Mouse (Mus musculus) brown adipose tissue, adult 24 weeks (tissue): ENCODE data around the gene Kctd15. TPM values are rescaled to one million over a fixed set of nuclear protein-coding genes. Genes with fewer than 3 reads are reported as not detected.

Experiments
- H3K27ac ChIP-seq: fragments of 200-500 bp; replicated peaks from 2 replicates; pipeline ENCODE4 v1.5.1; 2012; ENCODE audit warnings: low read depth, mild to moderate bottlenecking, low read length
- H3K4me1 ChIP-seq: fragments of 200-500 bp; 2 replicates; pipeline ENCODE4 v1.6.1; 2012; ENCODE audit warnings: low read length, mixed read lengths; ENCODE audit not compliant: control insufficient read depth, insufficient read depth, insufficient read length
- H3K4me3 ChIP-seq: fragments of 200-500 bp; 2 replicates; pipeline ENCODE4 v1.5.1; 2012; ENCODE audit warnings: low read depth, mild to moderate bottlenecking, low read length, moderate library complexity; ENCODE audit not compliant: insufficient read depth
- polyA plus RNA-seq: library from polyadenylated mRNA; stranded (reverse); fragments of >200 nt; gene quantifications from 2 replicates; pipeline ENCODE4 v1.2.4, GENCODE M21; 2012; ENCODE audit not compliant: missing spikeins, insufficient read depth, insufficient read length

Kctd15 gene
- polyA plus RNA-seq, 1 experiment = 14.0 TPM

DNA sequence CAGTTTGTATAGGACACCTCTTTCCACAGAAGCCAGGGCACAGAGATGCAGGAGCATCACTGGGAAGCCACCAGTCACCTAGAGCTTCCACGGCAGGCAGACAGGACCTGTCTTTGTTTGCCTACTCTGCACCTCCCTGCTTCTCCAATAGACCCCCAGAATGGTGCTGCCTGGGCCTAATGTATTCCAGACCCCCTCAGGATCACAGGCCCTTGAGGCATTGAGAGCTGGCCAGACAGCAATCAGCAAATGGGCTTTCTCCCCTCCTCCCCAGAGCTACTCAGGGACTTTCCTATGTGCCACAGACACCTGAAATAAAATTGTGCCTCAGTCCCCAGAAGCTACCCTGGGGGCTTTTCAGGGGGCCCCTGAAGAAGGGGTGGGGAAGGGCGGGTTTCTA lies 5.2 kb downstream of the Kctd15 start:
- Histone ChIP-seq H3K4me3 (no peak overlapping the region), H3K4me1 (no peaks in the 10 kb centered on the region; the same call in 1 of the 2 replicates), H3K27ac (no peak overlapping the region)

DNA sequence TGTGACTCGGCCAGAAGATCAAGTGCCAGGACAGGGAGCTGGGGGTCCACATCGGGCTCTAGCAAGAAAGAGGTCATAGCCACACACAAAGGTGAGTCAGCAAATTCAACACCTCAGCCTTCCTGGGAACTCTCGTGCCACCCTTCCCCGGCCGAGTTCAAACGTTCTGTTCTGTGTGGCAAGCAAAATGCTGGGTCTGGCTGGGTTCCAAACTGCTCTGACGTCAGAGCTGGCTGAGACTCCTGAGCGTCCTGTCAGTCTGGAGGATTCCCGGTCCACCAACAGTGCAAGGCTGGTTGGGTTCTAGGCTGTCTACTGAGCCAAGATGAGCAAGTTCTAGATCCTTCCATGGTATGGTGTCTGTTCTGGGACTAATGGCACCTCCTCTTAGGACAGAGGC lies 9.5 kb downstream of the Kctd15 start:
- H3K4me3 ChIP-seq = no peak overlapping the region
- H3K4me1 ChIP-seq = no peaks in the 10 kb centered on the region; the same call in 1 of the 2 replicates
- H3K27ac ChIP-seq = peak overlapping the region; percentile 51

DNA sequence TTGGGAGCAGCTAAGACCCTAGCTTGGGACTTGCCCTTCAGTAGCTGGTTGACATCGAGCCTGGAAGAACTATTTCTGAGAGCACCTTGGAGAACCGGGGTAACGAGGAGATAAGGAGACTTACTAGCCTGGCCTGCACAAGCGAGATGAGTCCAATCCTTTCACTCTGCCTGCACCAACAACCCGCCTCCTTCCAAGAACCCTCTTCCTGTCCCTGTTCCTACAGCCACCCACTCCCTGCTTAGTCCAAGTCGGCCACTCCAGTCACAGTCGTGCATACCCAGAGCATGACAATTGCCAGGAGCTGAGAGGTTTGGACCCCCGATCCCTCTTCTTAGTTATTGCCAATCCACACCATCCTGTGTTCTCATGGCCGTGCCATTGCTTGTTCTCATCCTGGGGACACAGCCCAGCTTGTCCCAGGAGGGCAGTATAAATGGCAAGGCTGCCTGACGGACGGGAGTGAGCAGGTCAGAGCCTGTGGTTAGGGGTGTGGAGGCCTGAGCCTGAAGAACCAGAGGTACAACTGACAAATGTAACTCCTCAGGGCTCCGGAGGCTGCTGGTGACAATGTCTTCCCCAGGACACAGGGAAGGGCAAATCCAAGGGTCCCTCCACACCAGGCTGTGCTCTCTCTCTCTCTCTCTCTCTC lies 10.3 kb downstream of the Kctd15 start:
- H3K27ac ChIP-seq = peak overlapping the region; percentile 51; the same call in 1 of the 2 replicates
- H3K4me1 ChIP-seq = no peaks in the 10 kb centered on the region; the same call in 1 of the 2 replicates
- H3K4me3 ChIP-seq = no peak overlapping the region

DNA sequence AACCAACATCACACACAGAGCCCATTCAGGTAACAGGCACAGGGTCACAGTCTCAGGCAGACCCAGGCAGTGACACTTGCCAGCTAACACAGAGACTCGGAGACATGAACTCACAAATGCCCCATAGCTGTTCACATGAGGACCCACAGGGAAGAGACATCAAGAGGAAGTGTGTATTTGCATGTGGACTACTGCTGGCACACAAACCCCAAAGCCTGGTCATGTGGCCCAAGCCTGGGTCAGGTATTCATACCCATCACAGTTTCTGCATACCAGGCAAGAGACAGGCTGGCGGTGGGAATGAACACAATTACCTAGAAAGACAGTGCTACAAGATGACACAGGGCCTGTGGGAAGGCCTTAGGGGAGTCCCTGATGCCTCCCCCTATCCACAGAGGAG lies 10.9 kb downstream of the Kctd15 start:
- Histone ChIP-seq H3K4me1 (no peaks in the 10 kb centered on the region; the same call in 1 of the 2 replicates), H3K4me3 (no peak overlapping the region), H3K27ac (no peak overlapping the region)

DNA sequence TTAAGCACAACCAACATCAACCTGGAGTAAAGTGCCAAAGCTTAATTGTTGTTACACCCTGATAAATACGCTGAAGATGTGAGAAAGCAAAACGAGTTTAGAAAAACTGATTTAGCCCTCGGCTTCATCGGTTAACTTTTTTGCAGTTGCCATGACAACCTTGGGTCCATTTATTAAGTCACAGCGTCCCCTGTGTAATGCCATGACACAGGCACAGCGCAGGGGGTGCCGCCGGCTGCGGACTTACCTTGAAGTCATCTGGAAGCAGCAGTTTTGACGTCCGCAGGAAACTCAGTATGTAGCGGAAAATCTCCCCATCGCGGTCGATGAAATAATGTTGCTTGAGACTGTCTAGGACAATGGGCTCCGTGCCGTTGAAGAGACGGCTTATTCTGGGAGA lies 11.9 kb downstream of the Kctd15 start:
- H3K4me1 ChIP-seq = no peaks in the 10 kb centered on the region; the same call in 1 of the 2 replicates
- no peak overlapping the region for H3K4me3 ChIP-seq
- H3K27ac ChIP-seq = no peak overlapping the region

DNA sequence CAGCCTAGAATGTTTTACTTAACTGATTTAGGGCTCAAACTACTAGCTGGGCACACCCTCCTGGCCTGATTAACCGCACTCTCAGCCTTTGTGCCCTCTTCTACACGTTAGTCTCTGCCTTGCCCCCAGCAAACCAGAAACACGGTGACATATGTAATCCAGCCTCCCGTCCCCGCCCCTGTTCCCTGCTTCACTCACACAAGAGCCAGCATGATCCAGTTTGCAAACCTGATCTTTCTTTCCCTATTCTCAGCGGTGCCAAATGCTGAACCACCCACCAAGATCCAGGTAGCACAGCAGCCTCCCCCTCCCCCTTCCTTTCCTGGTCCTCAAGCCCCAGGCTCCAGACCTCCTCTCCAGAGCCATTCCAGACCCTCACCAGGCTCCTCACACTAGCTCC lies 13.2 kb downstream of the Kctd15 start:
- Histone ChIP-seq H3K4me3 (no peak overlapping the region), H3K27ac (no peak overlapping the region), H3K4me1 (no peaks in the 10 kb centered on the region; the same call in 1 of the 2 replicates)

DNA sequence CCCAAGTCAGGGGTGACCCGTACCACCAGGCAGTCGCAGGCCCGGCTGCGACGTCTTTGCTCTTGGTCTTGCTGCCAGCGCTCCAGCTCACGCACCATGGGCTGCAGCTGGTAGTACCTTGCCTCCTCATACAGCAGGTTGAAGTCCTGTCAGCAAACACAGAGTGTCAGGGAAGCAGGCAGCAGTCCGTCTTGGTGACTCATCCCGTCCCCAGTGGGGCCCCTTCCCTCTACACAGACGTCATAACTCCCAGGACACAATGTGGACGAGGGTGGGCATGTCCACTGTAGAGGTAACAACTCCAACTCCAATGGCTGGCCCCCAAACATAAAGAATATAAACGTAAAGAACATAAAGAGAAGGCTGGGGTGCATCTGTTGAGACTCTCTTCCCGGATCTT lies 14.6 kb downstream of the Kctd15 start:
- H3K4me3 ChIP-seq = no peak overlapping the region
- H3K27ac ChIP-seq = no peak overlapping the region
- no peaks in the 10 kb centered on the region; the same call in 1 of the 2 replicates for H3K4me1 ChIP-seq

DNA sequence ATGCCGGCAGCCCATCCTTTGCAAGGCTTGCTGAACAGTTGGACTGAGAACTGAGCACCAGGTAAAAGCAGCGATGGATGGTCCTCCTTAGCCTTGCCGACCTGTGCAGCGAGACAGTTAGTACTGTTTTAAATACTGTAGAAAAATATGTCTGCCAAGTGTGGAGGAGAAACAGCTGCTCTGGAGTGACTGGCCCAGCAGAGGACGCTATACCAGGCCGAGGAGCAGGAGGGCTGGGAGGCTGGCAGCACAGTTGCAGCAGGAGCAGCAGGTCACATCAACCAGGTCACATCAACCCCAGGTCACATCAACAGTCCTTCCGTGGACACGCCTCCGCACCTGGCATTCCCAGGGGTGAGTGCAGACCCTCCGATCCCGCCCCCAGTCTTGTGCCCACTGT lies 16.7 kb downstream of the Kctd15 start:
- H3K4me3 ChIP-seq = no peak overlapping the region
- H3K4me1 ChIP-seq = no peaks in the 10 kb centered on the region
- no peak overlapping the region for H3K27ac ChIP-seq

DNA sequence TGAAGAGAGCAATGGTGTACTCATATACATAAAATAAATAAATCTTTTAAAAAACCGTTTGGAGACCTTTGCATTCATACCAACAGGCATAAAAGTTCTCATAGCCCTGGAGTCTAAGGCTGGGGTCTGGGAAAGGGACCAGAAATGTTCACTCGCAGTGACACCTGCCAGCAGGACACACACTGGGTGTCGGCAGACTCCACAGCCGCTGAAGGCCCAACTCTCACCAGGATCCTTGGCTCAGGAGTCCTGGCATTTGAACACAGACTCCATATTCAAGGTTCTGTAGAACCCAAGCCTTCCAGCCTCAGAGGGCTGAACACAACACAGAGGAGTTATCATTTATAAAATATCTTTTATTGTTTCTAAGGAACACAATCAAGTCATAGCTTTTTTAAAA lies 19.9 kb downstream of the Kctd15 start:
- no peak overlapping the region for H3K27ac ChIP-seq
- no peaks in the 10 kb centered on the region for H3K4me1 ChIP-seq
- H3K4me3 ChIP-seq = no peak overlapping the region

DNA sequence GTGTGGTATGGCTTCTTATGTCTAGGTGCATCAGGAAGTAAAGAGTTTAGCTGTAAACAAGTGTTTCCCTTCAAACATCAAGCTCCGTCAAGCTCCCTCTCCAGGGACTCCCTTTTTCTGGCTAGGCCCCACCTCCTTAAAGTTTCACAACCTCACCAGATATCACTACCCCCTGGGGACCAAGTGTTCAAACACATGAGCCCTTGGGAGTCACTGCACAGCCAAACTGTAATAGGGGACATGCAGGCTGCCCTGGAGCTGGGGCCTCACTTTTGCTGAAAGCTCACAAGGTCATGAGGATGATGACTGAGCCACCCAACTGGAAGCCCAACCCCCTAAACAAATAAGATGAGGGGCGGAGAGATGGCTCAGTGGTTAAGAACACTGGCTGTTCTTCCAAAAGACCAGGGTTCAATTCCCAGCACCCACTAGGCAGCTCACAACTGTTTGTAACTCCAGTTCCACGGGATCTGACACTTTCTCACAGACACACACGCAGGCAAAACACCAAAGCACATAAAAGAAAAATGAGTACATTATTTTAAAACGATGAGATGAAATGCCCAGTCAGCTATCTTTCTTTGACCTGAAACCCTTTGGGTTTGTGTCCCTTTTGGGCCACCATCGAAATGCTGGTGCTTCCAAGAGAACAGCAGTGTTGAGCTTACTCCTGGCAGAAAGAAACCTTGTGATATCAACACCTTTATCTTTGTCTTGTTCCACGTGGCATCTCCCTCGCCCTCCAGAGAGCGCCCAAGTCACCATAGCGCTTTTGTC lies 23.4 kb downstream of the Kctd15 start:
- no peak overlapping the region for H3K27ac ChIP-seq
- H3K4me3 ChIP-seq = no peak overlapping the region
- no peaks in the 10 kb centered on the region; the same call in 1 of the 2 replicates for H3K4me1 ChIP-seq

DNA sequence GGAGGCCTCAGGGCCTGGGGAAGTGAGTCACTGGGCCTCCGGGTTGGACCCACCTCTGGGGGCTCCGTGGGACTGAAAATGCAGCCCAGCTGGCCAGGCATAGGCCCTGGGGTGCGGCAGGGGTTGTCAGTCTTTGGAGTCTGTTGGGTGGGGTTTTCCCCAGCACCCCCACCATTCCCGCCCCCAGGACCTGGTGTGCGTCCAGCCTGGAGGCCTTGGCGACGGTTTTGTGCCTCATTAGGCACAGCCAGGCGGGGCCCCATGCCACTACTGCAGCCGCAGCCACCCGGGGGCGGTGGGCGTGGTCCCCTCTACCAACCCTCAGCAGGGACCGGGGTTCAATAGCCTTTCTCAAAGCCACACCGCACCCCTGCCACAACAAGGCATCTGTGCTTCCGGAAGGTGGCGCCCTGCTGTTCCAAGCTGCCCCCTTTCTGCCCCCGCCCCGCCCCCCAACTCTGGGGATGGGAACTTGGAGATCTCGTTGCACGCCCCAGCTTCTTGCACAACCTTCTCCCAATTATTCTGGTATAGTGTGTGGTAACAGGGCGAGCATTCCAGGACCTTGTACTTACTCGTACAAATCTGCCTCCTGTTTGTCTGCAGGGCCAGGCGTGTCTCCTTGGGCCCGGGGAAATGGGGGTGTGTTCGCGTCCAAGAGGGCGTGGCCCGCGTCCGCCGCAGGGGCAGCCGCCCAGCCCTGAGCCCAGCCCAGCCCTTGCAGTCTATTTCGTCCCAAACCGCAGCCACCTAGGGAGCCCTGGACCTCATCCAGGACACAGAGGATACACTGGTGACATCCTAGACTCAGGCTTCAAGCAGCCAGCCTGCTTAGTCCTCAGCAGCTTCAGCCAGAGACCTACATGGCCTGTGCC lies 26.1 kb downstream of the Kctd15 start:
- peak overlapping the region; percentile 26 for H3K4me3 ChIP-seq
- no peaks in the 10 kb centered on the region; the same call in 1 of the 2 replicates for H3K4me1 ChIP-seq
- H3K27ac ChIP-seq = no peak overlapping the region

DNA sequence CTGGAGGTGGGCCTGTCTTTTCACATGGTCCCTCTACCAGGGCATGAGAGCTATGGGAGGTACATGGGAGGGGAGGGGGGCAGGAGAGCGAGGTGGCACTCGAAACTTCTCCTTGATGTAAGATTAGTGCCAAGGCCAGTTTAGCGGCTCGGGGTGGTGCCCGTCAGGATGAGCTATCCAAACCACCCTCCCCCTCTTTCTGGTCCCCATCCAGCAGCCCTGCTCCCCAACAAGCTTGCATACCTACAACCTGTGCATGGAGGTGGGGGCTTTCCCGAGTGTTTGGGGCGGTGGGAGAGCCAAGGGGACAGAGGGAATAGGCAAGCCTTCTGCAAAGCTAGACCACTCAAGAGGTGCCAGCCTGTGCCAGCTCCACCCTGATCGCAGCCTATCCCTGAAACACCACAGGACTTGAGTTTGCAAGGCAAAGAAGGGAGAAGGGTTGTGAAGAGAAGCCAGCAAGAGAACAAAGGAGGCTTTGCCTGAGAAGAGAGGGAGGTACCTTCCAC lies 26.8 kb downstream of the Kctd15 start:
- Histone ChIP-seq H3K27ac (no peak overlapping the region), H3K4me1 (no peaks in the 10 kb centered on the region; the same call in 1 of the 2 replicates), H3K4me3 (no peak overlapping the region)

DNA sequence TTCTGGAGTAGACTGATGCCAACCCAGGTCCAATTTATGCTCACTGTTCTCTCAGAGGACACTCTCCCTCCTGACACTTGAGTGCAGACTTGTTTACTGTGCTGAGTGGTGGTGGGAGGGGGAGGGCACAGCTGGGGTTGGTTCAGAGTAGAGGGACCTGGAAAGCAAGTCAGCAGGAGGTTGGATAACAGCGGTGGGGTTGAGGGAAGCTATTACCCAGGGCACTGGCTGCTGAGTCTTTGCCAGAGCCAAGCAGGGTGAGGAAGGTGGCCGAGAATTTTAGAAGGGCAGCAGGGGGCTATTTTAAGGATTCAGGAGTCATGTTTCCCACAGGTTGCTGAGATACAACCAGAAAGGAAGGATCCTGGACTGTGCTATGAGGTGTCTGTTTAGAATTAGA lies 36.1 kb downstream of the Kctd15 start:
- no peak overlapping the region for H3K27ac ChIP-seq
- H3K4me3 ChIP-seq = no peak overlapping the region
- H3K4me1 ChIP-seq = no peaks in the 10 kb centered on the region

DNA sequence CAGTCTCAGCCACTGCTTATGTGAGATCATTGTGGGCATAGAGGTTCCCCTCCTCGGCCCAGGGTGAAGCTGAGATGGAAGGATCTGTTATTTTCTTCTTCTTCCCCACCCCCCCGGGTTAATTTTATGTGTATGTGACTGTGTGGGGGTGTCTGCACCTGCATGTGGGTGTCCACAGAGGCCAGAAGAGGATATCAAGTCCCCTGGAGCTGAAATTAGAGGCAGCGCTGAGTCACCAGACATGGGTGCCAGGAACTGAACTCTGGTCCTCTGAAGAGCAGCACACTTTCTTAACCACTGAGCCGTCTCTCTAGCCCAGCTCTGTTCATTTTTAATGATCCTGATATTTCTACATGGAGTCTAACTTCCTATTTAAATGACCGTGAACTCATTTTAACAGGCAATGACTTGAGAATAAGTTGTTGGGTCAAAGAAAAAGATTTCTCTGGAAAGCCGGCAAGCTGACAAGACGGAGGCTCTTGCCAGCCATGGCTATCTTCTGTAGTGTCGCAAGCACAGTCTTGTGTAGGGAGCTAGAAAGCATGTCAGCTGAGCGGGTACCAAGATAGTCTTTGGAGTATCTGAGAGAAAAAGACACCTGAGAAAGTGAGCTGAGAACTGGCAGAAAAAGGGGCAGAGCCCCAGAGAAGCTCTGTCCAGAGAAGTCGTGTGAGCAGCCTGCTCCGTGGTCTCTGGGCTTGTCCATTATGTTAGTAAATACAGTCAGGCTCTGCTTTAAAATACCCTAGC lies 38.2 kb downstream of the Kctd15 start:
- no peak overlapping the region for H3K27ac ChIP-seq
- H3K4me1 ChIP-seq = no peaks in the 10 kb centered on the region
- no peak overlapping the region for H3K4me3 ChIP-seq
